Mouse (Mus musculus): ENCODE results near the gene Mcoln3. TPM values are rescaled to one million over a fixed set of nuclear protein-coding genes. Genes with fewer than 3 reads are reported as not detected.
A peak's percentile ranks its signal among the peaks of the same experiment; 100 is the strongest.

The Mcoln3 gene
- polyA plus RNA-seq, 1 experiment: 17.3 TPM

GRCm38 (mm10) chr3:146153862-146154611, 36.8 kb downstream of the Mcoln3 start:
- no peak overlapping the region for H3K4me3 ChIP-seq (ENCODE audit: insufficient read depth, low read depth, low read length)
- H3K27me3 ChIP-seq (replicated peaks; ENCODE audit: control insufficient read depth, insufficient read depth, low read length): 0 out of 2 replicates have a peak, but pooled peaks cover 2% of the 10 kb centered on the region
- H3K27ac ChIP-seq (ENCODE audit: insufficient read depth, low read depth, low read length): no peak overlapping the region
- H3K4me1 ChIP-seq (ENCODE audit: control insufficient read depth, insufficient read depth, low read length): 0 out of 2 replicates have a peak, but pooled peaks cover 4% of the 10 kb centered on the region
- TF ChIP-seq CTCF (conservative IDR thresholded peaks at IDR 0.05; ENCODE audit: insufficient read depth, insufficient read length, low read depth, low read length): no peak
- TF ChIP-seq POLR2A (IDR thresholded peaks at IDR 0.05; ENCODE audit: low read depth, low read length): no peak
- WGBS: 31% methylated on average over 12 of the region's 12 CpGs
- DNase-seq: peak; percentile 7
- H3K36me3 ChIP-seq (ENCODE audit: control insufficient read depth, insufficient read depth, low read length): no peaks in the 10 kb centered on the region

- 73% methylated on average over 13 of the region's 13 CpGs for WGBS
- TF ChIP-seq CTCF (conservative IDR thresholded peaks at IDR 0.05; ENCODE audit: insufficient read depth, insufficient read length, low read depth, low read length): no peak
- no peak for TF ChIP-seq POLR2A (IDR thresholded peaks at IDR 0.05; ENCODE audit: low read depth, low read length)
- no peaks in the 10 kb centered on the region for H3K36me3 ChIP-seq (ENCODE audit: control insufficient read depth, insufficient read depth, low read length)
- DNase-seq: peak; percentile 17
- H3K4me3 ChIP-seq (ENCODE audit: insufficient read depth, low read depth, low read length): no peak overlapping the region
- no peaks in the 10 kb centered on the region for H3K27me3 ChIP-seq (replicated peaks; ENCODE audit: control insufficient read depth, insufficient read depth, low read length)
- H3K4me1 ChIP-seq (ENCODE audit: control insufficient read depth, insufficient read depth, low read length): no peaks in the 10 kb centered on the region
- H3K27ac ChIP-seq (ENCODE audit: insufficient read depth, low read depth, low read length): no peak overlapping the region
Measured at GRCm38 (mm10) chr3:146155628-146156576, 38.7 kb downstream of the Mcoln3 start.

GRCm38 (mm10) chr3:146156811-146157210, 39.6 kb downstream of the Mcoln3 start:
- H3K27me3 ChIP-seq (replicated peaks; ENCODE audit: control insufficient read depth, insufficient read depth, low read length): no peaks in the 10 kb centered on the region
- no peak overlapping the region for H3K27ac ChIP-seq (ENCODE audit: insufficient read depth, low read depth, low read length)
- TF ChIP-seq POLR2A (IDR thresholded peaks at IDR 0.05; ENCODE audit: low read depth, low read length): no peak
- no peak for TF ChIP-seq CTCF (conservative IDR thresholded peaks at IDR 0.05; ENCODE audit: insufficient read depth, insufficient read length, low read depth, low read length)
- no peak for DNase-seq
- H3K36me3 ChIP-seq (ENCODE audit: control insufficient read depth, insufficient read depth, low read length): no peaks in the 10 kb centered on the region
- H3K4me3 ChIP-seq (ENCODE audit: insufficient read depth, low read depth, low read length): no peak overlapping the region
- WGBS: 85% methylated on average over 2 of the region's 2 CpGs
- no peaks in the 10 kb centered on the region for H3K4me1 ChIP-seq (ENCODE audit: control insufficient read depth, insufficient read depth, low read length)

GRCm38 (mm10) chr3:146158039-146158438, 40.8 kb downstream of the Mcoln3 start:
- no peaks in the 10 kb centered on the region for H3K27me3 ChIP-seq (replicated peaks; ENCODE audit: control insufficient read depth, insufficient read depth, low read length)
- H3K4me1 ChIP-seq (ENCODE audit: control insufficient read depth, insufficient read depth, low read length): no peaks in the 10 kb centered on the region
- H3K36me3 ChIP-seq (ENCODE audit: control insufficient read depth, insufficient read depth, low read length): no peaks in the 10 kb centered on the region
- no peak for TF ChIP-seq POLR2A (IDR thresholded peaks at IDR 0.05; ENCODE audit: low read depth, low read length)
- no peak for TF ChIP-seq CTCF (conservative IDR thresholded peaks at IDR 0.05; ENCODE audit: insufficient read depth, insufficient read length, low read depth, low read length)
- H3K4me3 ChIP-seq (ENCODE audit: insufficient read depth, low read depth, low read length): no peak overlapping the region
- WGBS: 76% methylated on average over 4 of the region's 4 CpGs
- DNase-seq: no peak
- no peak overlapping the region for H3K27ac ChIP-seq (ENCODE audit: insufficient read depth, low read depth, low read length)

- H3K4me3 ChIP-seq (ENCODE audit: insufficient read depth, low read depth, low read length): no peak overlapping the region
- H3K27me3 ChIP-seq (replicated peaks; ENCODE audit: control insufficient read depth, insufficient read depth, low read length): no peaks in the 10 kb centered on the region
- TF ChIP-seq CTCF (conservative IDR thresholded peaks at IDR 0.05; ENCODE audit: insufficient read depth, insufficient read length, low read depth, low read length) (no peak), POLR2A (IDR thresholded peaks at IDR 0.05; ENCODE audit: low read depth, low read length) (no peak)
- no peak for DNase-seq
- H3K27ac ChIP-seq (ENCODE audit: insufficient read depth, low read depth, low read length): no peak overlapping the region
- 87% methylated on average over 2 of the region's 2 CpGs for WGBS
- H3K4me1 ChIP-seq (ENCODE audit: control insufficient read depth, insufficient read depth, low read length): no peaks in the 10 kb centered on the region
- H3K36me3 ChIP-seq (ENCODE audit: control insufficient read depth, insufficient read depth, low read length): no peaks in the 10 kb centered on the region
Measured at GRCm38 (mm10) chr3:146159360-146159759, 42.1 kb downstream of the Mcoln3 start.

- WGBS: 73% methylated on average over 4 of the region's 4 CpGs
- Histone ChIP-seq H3K27ac (ENCODE audit: insufficient read depth, low read depth, low read length) (no peak overlapping the region), H3K36me3 (ENCODE audit: control insufficient read depth, insufficient read depth, low read length) (no peaks in the 10 kb centered on the region), H3K4me1 (ENCODE audit: control insufficient read depth, insufficient read depth, low read length) (no peaks in the 10 kb centered on the region), H3K4me3 (ENCODE audit: insufficient read depth, low read depth, low read length) (no peak overlapping the region), H3K27me3 (replicated peaks; ENCODE audit: control insufficient read depth, insufficient read depth, low read length) (no peaks in the 10 kb centered on the region)
- DNase-seq: peak; percentile 18
- TF ChIP-seq CTCF (conservative IDR thresholded peaks at IDR 0.05; ENCODE audit: insufficient read depth, insufficient read length, low read depth, low read length) (no peak), POLR2A (IDR thresholded peaks at IDR 0.05; ENCODE audit: low read depth, low read length) (no peak)
Measured at GRCm38 (mm10) chr3:146162197-146162596, 44.9 kb downstream of the Mcoln3 start.

- TF ChIP-seq POLR2A (IDR thresholded peaks at IDR 0.05; ENCODE audit: low read depth, low read length) (no peak), CTCF (conservative IDR thresholded peaks at IDR 0.05; ENCODE audit: insufficient read depth, insufficient read length, low read depth, low read length) (no peak)
- 84% methylated on average over 4 of the region's 4 CpGs for WGBS
- no peak for DNase-seq
Measured at GRCm38 (mm10) chr3:146169356-146169755, 52.1 kb downstream of the Mcoln3 start.

More at GRCm38 (mm10) chr3:146169356-146169755, 52.1 kb downstream of the Mcoln3 start:
- no peak overlapping the region for H3K4me3 ChIP-seq (ENCODE audit: insufficient read depth, low read depth, low read length)
- no peaks in the 10 kb centered on the region for H3K4me1 ChIP-seq (ENCODE audit: control insufficient read depth, insufficient read depth, low read length)
- H3K27me3 ChIP-seq (replicated peaks; ENCODE audit: control insufficient read depth, insufficient read depth, low read length): no peaks in the 10 kb centered on the region
- no peaks in the 10 kb centered on the region for H3K36me3 ChIP-seq (ENCODE audit: control insufficient read depth, insufficient read depth, low read length)
- H3K27ac ChIP-seq (ENCODE audit: insufficient read depth, low read depth, low read length): no peak overlapping the region
